Mouse (Mus musculus) heart, adult 2 months (tissue): ENCODE measurements around the gene Mdc1.

Experiments
- CTCF ChIP-seq: fragments of 200-600 bp; IDR thresholded peaks from 2 replicates; pipeline ENCODE4 v1.8.1; 2022; ENCODE audit warnings: antibody characterized with exemption, mild to moderate bottlenecking, moderate library complexity
- EP300 ChIP-seq: fragments of 200-500 bp; IDR thresholded peaks from 2 replicates; pipeline ENCODE4 v1.6.1; 2011; ENCODE audit warnings: low read depth, low read length, control low read depth; ENCODE audit not compliant: insufficient read depth
- POLR2A ChIP-seq: fragments of 200-500 bp; IDR thresholded peaks from 2 replicates; pipeline ENCODE4 v1.6.1; 2011; ENCODE audit warnings: mild to moderate bottlenecking, low read depth, low read length, control low read depth; ENCODE audit not compliant: insufficient read depth

- TF ChIP-seq POLR2A: no peak
- TF ChIP-seq CTCF: peak; percentile 95
- TF ChIP-seq EP300: peak; percentile 85
These were observed 11.6 kb upstream of the Mdc1 start for GRCm38 (mm10) chr17:35829737-35830136.
